In genomic region chr7:110746809-110747208, GRCm38 (mm10) we compare ENCODE assay signal across 20 mouse cellular contexts. TPM values are rescaled to one million over a fixed set of nuclear protein-coding genes. Genes with fewer than 3 reads are reported as not detected.
DNase-seq lines count a peak whose midpoint lies in the region; ATAC-seq and TF ChIP-seq lines count a peak whose summit lies in the region.
"Had no signal": no experiment of that assay in that cellular context is flagged by ENCODE, and none has a peak within 500 bp of the region (broad histone marks: within the 10 kb centered on the region; RNA-seq: fewer than 3 reads in every experiment).

No protein-coding gene starts in this region.

- no peaks in the 10 kb centered on the region for H3K9me3 ChIP-seq in hindbrain, embryonic 13.5 days
- H3K9me3 ChIP-seq in hindbrain, embryonic 16.5 days (ENCODE audit: control insufficient read depth, low read length), result no peaks in the 10 kb centered on the region
- H3K9me3 ChIP-seq in CH12.LX (replicated peaks; ENCODE audit: low read length) (peaks cover 2% of the 10 kb centered on the region), ES-E14 (ENCODE audit: control insufficient read depth, insufficient read depth, low read depth, low read length) (no peaks in the 10 kb centered on the region; the same call in 1 of the 2 replicates)
- H3K9me3 ChIP-seq: heart, embryonic 10.5 days; heart, embryonic 15.5 days had no signal

- dilution Hi-C loops in CH12.LX (cut with MboI; ENCODE audit: extremely low pct_ligation_motif_present, extremely low pct_unique_long_range_greater_than_20kb, low sequenced_read_pairs), result no loop called here

- 57% methylated on average over 2 of the region's 2 CpGs for WGBS in hindbrain, embryonic 13.5 days
- WGBS in hindbrain, embryonic 16.5 days, result 61% methylated on average over 2 of the region's 2 CpGs

- no peaks in the 10 kb centered on the region for H3K27me3 ChIP-seq in hindbrain, embryonic 13.5 days
- no peaks in the 10 kb centered on the region for H3K27me3 ChIP-seq in hindbrain, embryonic 16.5 days (replicated peaks; ENCODE audit: control insufficient read depth, insufficient read depth, low read length)
- H3K27me3 ChIP-seq in CH12.LX (replicated peaks), result no peaks in the 10 kb centered on the region
- H3K27me3 ChIP-seq: heart, embryonic 15.5 days had no signal

- TF ChIP-seq EP300 in CH12.LX (IDR thresholded peaks at IDR 0.05; ENCODE audit: low read length), result no peak

- no peaks in the 10 kb centered on the region for H3K79me2 ChIP-seq in CH12.LX (replicated peaks; ENCODE audit: control insufficient read depth, extremely low read depth, insufficient read depth, poor library complexity, severe bottlenecking)

- H3K9ac ChIP-seq in hindbrain, embryonic 13.5 days, result no peak overlapping the region
- H3K9ac ChIP-seq in hindbrain, embryonic 16.5 days (ENCODE audit: low read depth, low read length), result no peak overlapping the region
- H3K9ac ChIP-seq in CH12.LX (ENCODE audit: insufficient read depth, low read depth) (no peak overlapping the region), ES-E14 (ENCODE audit: insufficient read depth, low read depth, low read length, poor library complexity, severe bottlenecking) (no peak overlapping the region)
- H3K9ac ChIP-seq: heart, embryonic 15.5 days; hindbrain, embryonic 14.5 days had no signal

- H3K36me3 ChIP-seq in hindbrain, embryonic 13.5 days, result no peaks in the 10 kb centered on the region
- no peaks in the 10 kb centered on the region for H3K36me3 ChIP-seq in hindbrain, embryonic 16.5 days (ENCODE audit: control insufficient read depth, insufficient read depth, low read length)
- H3K36me3 ChIP-seq in CH12.LX (replicated peaks in 1 of 2; ENCODE audit: control insufficient read depth in 1 of 2, insufficient read depth in 1 of 2, low read length in 1 of 2), result no peaks in the 10 kb centered on the region
- no peaks in the 10 kb centered on the region for H3K36me3 ChIP-seq in ES-E14 (ENCODE audit: control insufficient read depth, insufficient read depth, low read length, poor library complexity, severe bottlenecking)
- H3K36me3 ChIP-seq: heart, embryonic 10.5 days; heart, embryonic 15.5 days had no signal

- in situ Hi-C loops in CH12.LX (cut with MboI; ENCODE audit: low pct_ligation_motif_present, low pct_unique_long_range_greater_than_20kb, low sequenced_read_pairs), result no loop called here
- in situ Hi-C loops in ES-E14 (cut with MboI; ENCODE audit: low sequenced_read_pairs in 2 of 2, unreplicated experiment in 2 of 2), result no loop called here

- no peak overlapping the region for H3K4me3 ChIP-seq in hindbrain, embryonic 13.5 days
- H3K4me3 ChIP-seq in hindbrain, embryonic 16.5 days (ENCODE audit: low read length), result no peak overlapping the region
- H3K4me3 ChIP-seq in CH12.LX (replicated peaks in 1 of 3; ENCODE audit: low read depth in 2 of 3, low read length in 2 of 3, poor library complexity in 1 of 3) (no peak overlapping the region), ES-E14 (ENCODE audit: insufficient read depth in 1 of 2, low read depth in 1 of 2, low read length in 2 of 2, poor library complexity in 1 of 2, severe bottlenecking in 1 of 2) (peak overlapping the region in 1 of 2 experiments; percentile 42; a peak in 2 of 4 replicates)
- H3K4me3 ChIP-seq: gastrocnemius, adult 2 months; heart, embryonic 10.5 days; heart, embryonic 15.5 days had no signal

- H3K4me2 ChIP-seq in hindbrain, embryonic 13.5 days, result no peak overlapping the region
- H3K4me2 ChIP-seq in hindbrain, embryonic 16.5 days (ENCODE audit: low read length), result no peak overlapping the region
- H3K4me2 ChIP-seq in CH12.LX (ENCODE audit: insufficient read depth, low read depth, poor library complexity, severe bottlenecking), result no peak overlapping the region
- H3K4me2 ChIP-seq: heart, embryonic 15.5 days; hindbrain, embryonic 14.5 days had no signal

- DNase-seq in CH12.LX (ENCODE audit: extremely low read depth) (peak; percentile 20), ES-E14 (ENCODE audit: low read depth, low spot score) (no peak)
- DNase-seq in cerebellum, adult 18-20 months, result no peak
- no peak for DNase-seq in lung, postnatal 10 days
- DNase-seq in right cerebral cortex, postnatal 10 days (ENCODE audit: low spot score in 2 of 2), result no peak
- DNase-seq: adrenal gland, postnatal 14 days; cerebellum, adult 11-12 months; cerebellum, adult 9-11 months; cerebellum, postnatal 36 days; gastrocnemius, adult 2 months; gastrocnemius, postnatal 25 days; heart, adult 18-20 months; heart, postnatal 14 days had no signal

- no peak for TF ChIP-seq CTCF in CH12.LX (conservative IDR thresholded peaks at IDR 0.05 in 1 of 2, IDR thresholded peaks at IDR 0.05 in 1 of 2; ENCODE audit: low read depth in 2 of 2, low read length in 2 of 2)

- H3K27ac ChIP-seq in hindbrain, embryonic 13.5 days, result peak overlapping the region; percentile 52; the same call in 1 of the 2 replicates
- no peak overlapping the region for H3K27ac ChIP-seq in hindbrain, embryonic 16.5 days (ENCODE audit: low read depth, low read length)
- no peak overlapping the region for H3K27ac ChIP-seq in CH12.LX (ENCODE audit: insufficient read depth, low read depth)
- H3K27ac ChIP-seq in ES-E14 (ENCODE audit: insufficient read depth, low read depth, low read length, poor library complexity, severe bottlenecking), result peak overlapping the region; percentile 18; the same call in 1 of the 2 replicates
- H3K27ac ChIP-seq: gastrocnemius, adult 2 months; heart, embryonic 10.5 days; heart, embryonic 15.5 days; hindbrain, embryonic 14.5 days had no signal

- TF ChIP-seq RAD21 in CH12.LX (IDR thresholded peaks at IDR 0.05; ENCODE audit: low read depth, low read length), result no peak

- no peak for TF ChIP-seq POLR2A in CH12.LX (IDR thresholded peaks at IDR 0.05; ENCODE audit: low read depth, low read length)

- ATAC-seq in hindbrain, embryonic 13.5 days (ENCODE audit: low FRiP score), result no peak
- no peak for ATAC-seq in hindbrain, embryonic 16.5 days
- ATAC-seq: forebrain, embryonic 14.5 days; intestine, embryonic 16.5 days had no signal

- H3K4me1 ChIP-seq in hindbrain, embryonic 13.5 days (replicated peaks), result peaks cover 11% of the 10 kb centered on the region; the same call in 1 of the 2 replicates
- H3K4me1 ChIP-seq in hindbrain, embryonic 16.5 days (ENCODE audit: control insufficient read depth, insufficient read depth, low read depth, low read length), result no peaks in the 10 kb centered on the region
- H3K4me1 ChIP-seq in CH12.LX (ENCODE audit: control insufficient read depth in 1 of 2, insufficient read depth in 2 of 2) (peaks cover 0 to 11% of the 10 kb centered on the region in 2 experiments; a peak in 2 of 4 replicates), ES-E14 (ENCODE audit: control insufficient read depth in 2 of 2, insufficient read depth in 2 of 2, low read length in 2 of 2, poor library complexity in 1 of 2) (peaks cover 11 to 24% of the 10 kb centered on the region in 2 experiments)
- H3K4me1 ChIP-seq: heart, embryonic 10.5 days; heart, embryonic 15.5 days had no signal

TF ChIP-seq in CH12.LX, 34 proteins besides CTCF, POLR2A, EP300 and RAD21:
- TF ChIP-seq GABPA (IDR thresholded peaks at IDR 0.05; ENCODE audit: insufficient replicate concordance, low read depth, low read length) (no peak), MAFK (IDR thresholded peaks at IDR 0.05; ENCODE audit: insufficient replicate concordance, low read length) (peak; percentile 69; the same call in 1 of the 2 replicates)

TF ChIP-seq in ES-E14, 5 proteins besides CTCF, POLR2A, EP300 and RAD21:
- TF ChIP-seq ZNF384 (IDR thresholded peaks at IDR 0.05; ENCODE audit: low read depth, low read length) (no peak), MAFK (IDR thresholded peaks at IDR 0.05; ENCODE audit: insufficient read depth, low read depth, low read length) (peak; percentile 91)

RNA-seq across cellular contexts. Expression of gene Ampd3, which starts 21.2 kb away (rescaled TPM):
- 4.3 and 4.9 TPM in 2 replicates for polyA plus RNA-seq in hindbrain, embryonic 13.5 days (2015; fragmentation: Nextera tagmentation; extraction: Ambion mirVana)
- 14.3 and 14.9 TPM in 2 replicates for polyA plus RNA-seq in hindbrain, embryonic 16.5 days (2015; fragmentation: Nextera tagmentation; extraction: Ambion mirVana)
- total RNA-seq in CH12.LX (2012; rRNA removed) (0.04 and 0.08 TPM in 2 replicates), CH12.LX (2014; rRNA removed) (0.07 and 0.30 TPM in 2 replicates), ES-E14 (2012; rRNA removed) (2.4 and 5.3 TPM in 2 replicates)
- 0.84 and 1.0 TPM in 2 replicates for polyA plus RNA-seq in CH12.LX (2012; ENCODE audit: insufficient read length, low read depth)

Comparison
In these comparisons a context has a peak if more than half of its experiments do, and no peak if none do; other contexts are left out.
1. H3K27ac ChIP-seq: peak in hindbrain, embryonic 13.5 days (single experiment) and ES-E14 (single experiment); none in hindbrain, embryonic 16.5 days (single experiment) and CH12.LX (single experiment).